Mouse (Mus musculus) neural tube, embryonic 12.5 days (tissue): ENCODE results near the gene Them4. TPM values are rescaled to one million over a fixed set of nuclear protein-coding genes. Genes with fewer than 3 reads are reported as not detected.

ENCODE experiments used
- ATAC-seq: fragments of 200-750 bp; cut with Nextera tagmentation; 2 replicates; pipeline ENCODE4 v1.8.0; 2017; ENCODE audit warnings: low read depth, mild to moderate bottlenecking, moderate TSS enrichment, moderate library complexity; ENCODE audit not compliant: low FRiP score
- H3K27ac ChIP-seq: fragments of 300-500 bp; sonication (generic); 2 replicates; pipeline ENCODE4 v1.5.1; 2016
- H3K27me3 ChIP-seq: fragments of 300-500 bp; sonication (generic); replicated peaks from 2 replicates; pipeline ENCODE4 v1.6.1; 2016; ENCODE audit warnings: mild to moderate bottlenecking
- H3K36me3 ChIP-seq: fragments of 300-500 bp; sonication (generic); 2 replicates; pipeline ENCODE4 v1.6.1; 2016; ENCODE audit warnings: mild to moderate bottlenecking
- H3K4me1 ChIP-seq: fragments of 300-500 bp; sonication (generic); 2 replicates; pipeline ENCODE4 v1.6.1; 2016
- H3K4me2 ChIP-seq: fragments of 300-500 bp; sonication (generic); replicated peaks from 2 replicates; pipeline ENCODE4 v1.6.1; 2016; ENCODE audit warnings: mild to moderate bottlenecking
- H3K4me3 ChIP-seq: fragments of 300-500 bp; sonication (generic); 2 replicates; pipeline ENCODE4 v1.5.1; 2016
- H3K9ac ChIP-seq: fragments of 300-500 bp; sonication (generic); 2 replicates; pipeline ENCODE4 v1.6.1; 2016; ENCODE audit warnings: mild to moderate bottlenecking
- H3K9me3 ChIP-seq: fragments of 300-500 bp; sonication (generic); 2 replicates; pipeline ENCODE4 v1.6.1; 2016; ENCODE audit warnings: mild to moderate bottlenecking
- WGBS: fragments of 180-500 bp; shearing (Covaris S2); methylation state at CpG from one replicate; pipeline ENCODE4 v1.1.7; 2016; 5-methylcytosine and 5-hydroxymethylcytosine counted together
- polyA plus RNA-seq: library from polyadenylated mRNA; unstranded; fragments of >200 nt; fragmentation: Nextera tagmentation; extraction: Ambion mirVana; gene quantifications from 2 replicates; pipeline ENCODE4 v1.2.1, GENCODE M21; 2016

Them4 gene
- polyA plus RNA-seq, 1 experiment from 2014 or later = 20.9 TPM

GRCm38 (mm10) chr3:94371637-94372036 lies 61.7 kb downstream of the Them4 start:
- H3K4me2 ChIP-seq = peak overlapping the region; percentile 41
- 5% methylated on average over 11 of the region's 11 CpGs for WGBS

GRCm38 (mm10) chr3:94372038-94372437 lies 62.1 kb downstream of the Them4 start:
- 6% methylated on average over 3 of the region's 3 CpGs for WGBS
- Histone ChIP-seq H3K9me3 (no peaks in the 10 kb centered on the region), H3K4me3 (no peak overlapping the region), H3K27me3 (0 out of 2 replicates have a peak, but pooled peaks cover 5% of the 10 kb centered on the region), H3K36me3 (no peaks in the 10 kb centered on the region), H3K27ac (no peak overlapping the region), H3K4me1 (peaks cover 19% of the 10 kb centered on the region), H3K4me2 (peak overlapping the region; percentile 41), H3K9ac (no peak overlapping the region)
- no peak for ATAC-seq

More at GRCm38 (mm10) chr3:94371637-94372036, 61.7 kb downstream of the Them4 start:
- no peak overlapping the region for H3K9ac ChIP-seq
- H3K27ac ChIP-seq = no peak overlapping the region
- H3K4me3 ChIP-seq = no peak overlapping the region
- no peaks in the 10 kb centered on the region for H3K36me3 ChIP-seq
- peaks cover 19% of the 10 kb centered on the region for H3K4me1 ChIP-seq
- H3K27me3 ChIP-seq = 0 out of 2 replicates have a peak, but pooled peaks cover 5% of the 10 kb centered on the region
- ATAC-seq = 0 out of 2 replicates have a peak, but pooled peaks have one; percentile 17
- H3K9me3 ChIP-seq = no peaks in the 10 kb centered on the region

- Histone ChIP-seq H3K27ac (no peak within 1 kb of the TSS), H3K4me2 (peak within 1 kb of the TSS; percentile 42), H3K36me3 (no peaks in the 10 kb centered on the region), H3K4me3 (no peak within 1 kb of the TSS), H3K9me3 (no peaks in the 10 kb centered on the region), H3K4me1 (peaks cover 19% of the 10 kb centered on the region), H3K27me3 (0 out of 2 replicates have a peak, but pooled peaks cover 5% of the 10 kb centered on the region), H3K9ac (no peak within 1 kb of the TSS)
- 23% methylated on average over 5 of the region's 5 CpGs for WGBS
- ATAC-seq = peak; percentile 14; the same call in 1 of the 2 replicates
These were observed 62.8 kb downstream of the Them4 start, which contains the start of gene Rorc for GRCm38 (mm10) chr3:94372641-94373040. Gene Rorc (plus strand): TSS chr3:94372794.

GRCm38 (mm10) chr3:94373090-94373489 lies 63.2 kb downstream of the Them4 start:
- Histone ChIP-seq H3K27me3 (0 out of 2 replicates have a peak, but pooled peaks cover 5% of the 10 kb centered on the region), H3K9ac (no peak overlapping the region), H3K4me3 (no peak overlapping the region), H3K9me3 (no peaks in the 10 kb centered on the region), H3K27ac (no peak overlapping the region), H3K4me1 (peaks cover 19% of the 10 kb centered on the region), H3K4me2 (peak overlapping the region; percentile 42), H3K36me3 (no peaks in the 10 kb centered on the region)
- 4% methylated on average over 10 of the region's 10 CpGs for WGBS
- ATAC-seq = peak; percentile 57

- peaks cover 19% of the 10 kb centered on the region for H3K4me1 ChIP-seq
- WGBS = 1% methylated on average over 5 of the region's 5 CpGs
- H3K4me2 ChIP-seq = peak overlapping the region; percentile 42
- H3K9ac ChIP-seq = no peak overlapping the region
- no peak overlapping the region for H3K27ac ChIP-seq
- no peak overlapping the region for H3K4me3 ChIP-seq
- peak; percentile 17; the same call in 1 of the 2 replicates for ATAC-seq
- H3K9me3 ChIP-seq = no peaks in the 10 kb centered on the region
- H3K36me3 ChIP-seq = no peaks in the 10 kb centered on the region
- 0 out of 2 replicates have a peak, but pooled peaks cover 5% of the 10 kb centered on the region for H3K27me3 ChIP-seq
These were observed 63.7 kb downstream of the Them4 start for GRCm38 (mm10) chr3:94373597-94374011.

- 0 out of 2 replicates have a peak, but pooled peaks cover 5% of the 10 kb centered on the region for H3K27me3 ChIP-seq
- no peak overlapping the region for H3K9ac ChIP-seq
- no peak overlapping the region for H3K4me3 ChIP-seq
- no peak overlapping the region for H3K27ac ChIP-seq
- no peaks in the 10 kb centered on the region for H3K9me3 ChIP-seq
- H3K4me2 ChIP-seq = no peak overlapping the region
- no peak for ATAC-seq
- H3K36me3 ChIP-seq = no peaks in the 10 kb centered on the region
- peaks cover 19% of the 10 kb centered on the region for H3K4me1 ChIP-seq
These were observed 64.7 kb downstream of the Them4 start for GRCm38 (mm10) chr3:94374636-94375035.

GRCm38 (mm10) chr3:94375146-94375545 lies 65.3 kb downstream of the Them4 start:
- Histone ChIP-seq H3K9ac (no peak overlapping the region), H3K4me1 (peaks cover 19% of the 10 kb centered on the region), H3K4me2 (no peak overlapping the region), H3K9me3 (no peaks in the 10 kb centered on the region), H3K27ac (no peak overlapping the region), H3K27me3 (0 out of 2 replicates have a peak, but pooled peaks cover 5% of the 10 kb centered on the region), H3K36me3 (no peaks in the 10 kb centered on the region), H3K4me3 (no peak overlapping the region)
- 79% methylated on average over 2 of the region's 2 CpGs for WGBS
- ATAC-seq = no peak

GRCm38 (mm10) chr3:94375861-94376260 lies 66.0 kb downstream of the Them4 start:
- Histone ChIP-seq H3K9ac (no peak overlapping the region), H3K4me3 (no peak overlapping the region), H3K36me3 (no peaks in the 10 kb centered on the region), H3K4me2 (no peak overlapping the region), H3K9me3 (no peaks in the 10 kb centered on the region), H3K4me1 (peaks cover 19% of the 10 kb centered on the region), H3K27me3 (0 out of 2 replicates have a peak, but pooled peaks cover 5% of the 10 kb centered on the region), H3K27ac (no peak overlapping the region)
- WGBS = 55% methylated on average over 5 of the region's 5 CpGs
- ATAC-seq = no peak

GRCm38 (mm10) chr3:94377028-94377923 lies 67.4 kb downstream of the Them4 start:
- H3K36me3 ChIP-seq = no peaks in the 10 kb centered on the region

GRCm38 (mm10) chr3:94379831-94380510 lies 70.1 kb downstream of the Them4 start:
- Histone ChIP-seq H3K36me3 (no peaks in the 10 kb centered on the region), H3K4me1 (no peaks in the 10 kb centered on the region), H3K27ac (no peak overlapping the region), H3K4me2 (no peak overlapping the region), H3K9me3 (no peaks in the 10 kb centered on the region), H3K27me3 (no peaks in the 10 kb centered on the region), H3K4me3 (no peak overlapping the region), H3K9ac (no peak overlapping the region)
- 31% methylated on average over 9 of the region's 9 CpGs for WGBS
- ATAC-seq = no peak

More at GRCm38 (mm10) chr3:94377028-94377923, 67.4 kb downstream of the Them4 start:
- no peaks in the 10 kb centered on the region for H3K9me3 ChIP-seq
- ATAC-seq = no peak
- H3K27ac ChIP-seq = no peak overlapping the region
- H3K9ac ChIP-seq = no peak overlapping the region
- no peak overlapping the region for H3K4me2 ChIP-seq
- H3K27me3 ChIP-seq = 0 out of 2 replicates have a peak, but pooled peaks cover 5% of the 10 kb centered on the region
- 19% methylated on average over 13 of the region's 13 CpGs for WGBS
- no peak overlapping the region for H3K4me3 ChIP-seq
- peaks cover 14% of the 10 kb centered on the region for H3K4me1 ChIP-seq
